Mouse (Mus musculus) WW6 (cell line): ENCODE results near the gene Smox.

Source experiments
- DNase-seq: peaks from one replicate; pipeline ENCODE4 v3.0.0-alpha.2; 2013; ENCODE audit warnings: low read depth, low spot score

Gene Smox

GRCm38 (mm10) chr2:131510531-131510930, 19.2 kb downstream of the Smox start:
- no peak for DNase-seq

GRCm38 (mm10) chr2:131513477-131513876, 22.2 kb downstream of the Smox start:
- DNase-seq: no peak

- DNase-seq: no peak
Measured at GRCm38 (mm10) chr2:131514055-131514621, 22.8 kb downstream of the Smox start.

- no peak for DNase-seq
Measured at GRCm38 (mm10) chr2:131517550-131517949, 26.3 kb downstream of the Smox start.

- DNase-seq: no peak
Measured at GRCm38 (mm10) chr2:131518790-131519189, 27.5 kb downstream of the Smox start.

GRCm38 (mm10) chr2:131520743-131521142, 29.4 kb downstream of the Smox start:
- no peak for DNase-seq

GRCm38 (mm10) chr2:131527061-131527460, 35.8 kb downstream of the Smox start:
- no peak for DNase-seq

GRCm38 (mm10) chr2:131529898-131530622, 38.8 kb downstream of the Smox start:
- DNase-seq: no peak

GRCm38 (mm10) chr2:131530623-131531008, 39.3 kb downstream of the Smox start:
- DNase-seq: peak; percentile 68

GRCm38 (mm10) chr2:131531271-131531670, 40.0 kb downstream of the Smox start:
- no peak for DNase-seq

GRCm38 (mm10) chr2:131535168-131535567, 43.9 kb downstream of the Smox start:
- DNase-seq: no peak

GRCm38 (mm10) chr2:131538341-131538740, 47.0 kb downstream of the Smox start:
- no peak for DNase-seq

GRCm38 (mm10) chr2:131539780-131540179, 48.5 kb downstream of the Smox start:
- no peak for DNase-seq

- DNase-seq: no peak
Measured at GRCm38 (mm10) chr2:131541686-131542085, 50.4 kb downstream of the Smox start.

GRCm38 (mm10) chr2:131542531-131542930, 51.2 kb downstream of the Smox start:
- no peak for DNase-seq

- no peak for DNase-seq
Measured at GRCm38 (mm10) chr2:131545386-131546307, 54.4 kb downstream of the Smox start.

- no peak for DNase-seq
Measured at GRCm38 (mm10) chr2:131546308-131546700, 55.0 kb downstream of the Smox start.

- DNase-seq: no peak
Measured at GRCm38 (mm10) chr2:131546745-131547408, 55.6 kb downstream of the Smox start.

GRCm38 (mm10) chr2:131548330-131548729, 57.0 kb downstream of the Smox start:
- no peak for DNase-seq

GRCm38 (mm10) chr2:131549090-131549489, 57.8 kb downstream of the Smox start:
- no peak for DNase-seq

GRCm38 (mm10) chr2:131550474-131550873, 59.2 kb downstream of the Smox start:
- DNase-seq: no peak

GRCm38 (mm10) chr2:131550906-131551305, 59.6 kb downstream of the Smox start:
- DNase-seq: no peak
